Comparison of ENCODE assay signal across 26 mouse cellular contexts in genomic region chr1:171402991-171403390, GRCm38 (mm10). TPM values are rescaled to one million over a fixed set of nuclear protein-coding genes. Genes with fewer than 3 reads are reported as not detected.
DNase-seq lines count a peak whose midpoint lies in the region; ATAC-seq and TF ChIP-seq lines count a peak whose summit lies in the region.
"Had no signal": no experiment of that assay in that cellular context is flagged by ENCODE, and none has a peak within 500 bp of the region (broad histone marks: within the 10 kb centered on the region; RNA-seq: fewer than 3 reads in every experiment).

No protein-coding gene starts in this region.

- H3K9ac ChIP-seq in midbrain, embryonic 11.5 days (ENCODE audit: low read length), result no peak overlapping the region
- no peak overlapping the region for H3K9ac ChIP-seq in midbrain, embryonic 16.5 days (ENCODE audit: low read depth, low read length)

- H3K4me2 ChIP-seq in midbrain, embryonic 11.5 days, result no peak overlapping the region
- H3K4me2 ChIP-seq in midbrain, embryonic 16.5 days (ENCODE audit: low read length), result no peak overlapping the region

- DNase-seq in midbrain, embryonic 11.5 days (ENCODE audit: low spot score, missing footprints), result peak; percentile 10
- DNase-seq in R1 (ENCODE audit: low read depth, low spot score) (peak; percentile 86), ZHBTc4 (ENCODE audit: low read depth, low spot score) (peak; percentile 61)
- DNase-seq in layer of hippocampus, postnatal 36 days, result no peak
- no peak for DNase-seq in thymus, postnatal 10 days (ENCODE audit: low spot score in 2 of 2)
- no peak for DNase-seq in adrenal gland, postnatal 4 days (ENCODE audit: low spot score in 2 of 2)
- DNase-seq: adrenal gland, adult 2 months; adrenal gland, adult 8-10 months; adrenal gland, postnatal 10 days; adrenal gland, postnatal 14 days; adrenal gland, postnatal 25 days; adrenal gland, postnatal 36 days; B cell, adult 2 months; cerebellum, adult 11 months; cerebellum, adult 11-12 months; cerebellum, adult 18-20 months; cerebellum, adult 2 months; cerebellum, adult 8-10 months; cerebellum, adult 9-10 months had no signal

- 87% methylated on average over 9 of the region's 9 CpGs for WGBS in midbrain, embryonic 11.5 days
- 84% methylated on average over 9 of the region's 9 CpGs for WGBS in midbrain, embryonic 16.5 days

- no peak overlapping the region for H3K27ac ChIP-seq in midbrain, embryonic 11.5 days (ENCODE audit: low read depth, low read length)
- H3K27ac ChIP-seq in midbrain, embryonic 16.5 days (ENCODE audit: low read length), result no peak overlapping the region

- no peak overlapping the region for H3K4me3 ChIP-seq in midbrain, embryonic 11.5 days (ENCODE audit: low read depth, low read length)
- no peak overlapping the region for H3K4me3 ChIP-seq in midbrain, embryonic 16.5 days (ENCODE audit: low read depth, low read length)
- H3K4me3 ChIP-seq in E14TG2a.4 (replicated peaks; ENCODE audit: low read length), result peak overlapping the region; percentile 39; the same call in 1 of the 2 replicates

- H3K9me3 ChIP-seq in midbrain, embryonic 11.5 days (ENCODE audit: control insufficient read depth, low read length), result no peaks in the 10 kb centered on the region
- H3K9me3 ChIP-seq in midbrain, embryonic 16.5 days (replicated peaks; ENCODE audit: control insufficient read depth, low read length, poor library complexity, severe bottlenecking), result no peaks in the 10 kb centered on the region
- no peaks in the 10 kb centered on the region for H3K9me3 ChIP-seq in E14TG2a.4 (ENCODE audit: low read length)
- H3K9me3 ChIP-seq: G1E had no signal

- no peaks in the 10 kb centered on the region for H3K4me1 ChIP-seq in midbrain, embryonic 11.5 days (ENCODE audit: control insufficient read depth, insufficient read depth, low read length)
- H3K4me1 ChIP-seq in midbrain, embryonic 16.5 days (ENCODE audit: control insufficient read depth, insufficient read depth, low read length), result no peaks in the 10 kb centered on the region
- peaks cover 31% of the 10 kb centered on the region for H3K4me1 ChIP-seq in E14TG2a.4 (replicated peaks; ENCODE audit: low read depth, low read length)

- ATAC-seq in midbrain, embryonic 11.5 days (ENCODE audit: low FRiP score), result no peak
- ATAC-seq in midbrain, embryonic 16.5 days, result no peak
- ATAC-seq: activated CD4-positive, CD25-positive, alpha-beta regulatory T cell, adult 4 months; CD4-positive, CD25-positive, alpha-beta regulatory T cell, adult 4 months; Patski had no signal

- H3K27me3 ChIP-seq in midbrain, embryonic 11.5 days (ENCODE audit: control insufficient read depth, insufficient read depth, low read length), result no peaks in the 10 kb centered on the region
- peaks cover 8% of the 10 kb centered on the region for H3K27me3 ChIP-seq in midbrain, embryonic 16.5 days (ENCODE audit: control insufficient read depth, insufficient read depth, low read depth, low read length)
- H3K27me3 ChIP-seq in E14TG2a.4 (ENCODE audit: insufficient read depth, low read length), result no peaks in the 10 kb centered on the region
- H3K27me3 ChIP-seq: CH12.LX had no signal

- H3K36me3 ChIP-seq in midbrain, embryonic 11.5 days (ENCODE audit: control insufficient read depth, insufficient read depth, low read length), result no peaks in the 10 kb centered on the region
- H3K36me3 ChIP-seq in midbrain, embryonic 16.5 days (ENCODE audit: control insufficient read depth, insufficient read depth, low read length), result no peaks in the 10 kb centered on the region
- peaks cover 21% of the 10 kb centered on the region for H3K36me3 ChIP-seq in E14TG2a.4 (ENCODE audit: insufficient read depth, low read length)
- H3K36me3 ChIP-seq: G1E had no signal

- no peak for TF ChIP-seq CTCF in E14TG2a.4 (conservative IDR thresholded peaks at IDR 0.05; ENCODE audit: low read length)

RNA-seq across cellular contexts. Expression of gene Usf1, which starts 8.1 kb away (rescaled TPM):
- 152 and 154 TPM in 2 replicates for polyA plus RNA-seq in midbrain, embryonic 11.5 days (2014; fragmentation: Nextera tagmentation; extraction: Ambion mirVana)
- polyA plus RNA-seq in midbrain, embryonic 16.5 days (2015; fragmentation: Nextera tagmentation; extraction: Ambion mirVana), result 197 and 201 TPM in 2 replicates
- total RNA-seq in layer of hippocampus, postnatal 36 days (2021), result 100 to 1,000 TPM; 114 to 132 TPM
- 10 to 100 TPM; 81.4 to 84.8 TPM for total RNA-seq in adrenal gland, postnatal 4 days (2021)

RNA-seq across cellular contexts. Expression of gene Arhgap30, which starts 14.2 kb away (rescaled TPM):
- 0.38 and 0.57 TPM in 2 replicates for polyA plus RNA-seq in midbrain, embryonic 11.5 days (2014; fragmentation: Nextera tagmentation; extraction: Ambion mirVana)
- polyA plus RNA-seq in midbrain, embryonic 16.5 days (2015; fragmentation: Nextera tagmentation; extraction: Ambion mirVana), result 0.45 and 0.59 TPM in 2 replicates
- total RNA-seq in layer of hippocampus, postnatal 36 days (2021), result 1 to 10 TPM; 2.0 to 2.1 TPM
- total RNA-seq in adrenal gland, postnatal 4 days (2021), result 1 to 10 TPM; 3.2 to 4.7 TPM
- polyA plus RNA-seq: Patski had no signal

RNA-seq across cellular contexts. Expression of gene Tstd1, which starts 15.7 kb away (rescaled TPM):
- polyA plus RNA-seq in midbrain, embryonic 11.5 days (2014; fragmentation: Nextera tagmentation; extraction: Ambion mirVana), result 2.1 and 4.0 TPM in 2 replicates
- 6.2 and 7.6 TPM in 2 replicates for polyA plus RNA-seq in midbrain, embryonic 16.5 days (2015; fragmentation: Nextera tagmentation; extraction: Ambion mirVana)
- total RNA-seq in layer of hippocampus, postnatal 36 days (2021), result 1 to 10 TPM; 4.1 to 5.9 TPM
- total RNA-seq in adrenal gland, postnatal 4 days (2021), result 10 to 100 TPM in 1 of 2 experiments, 1 to 10 TPM in 1; 6.3 to 15.1 TPM

RNA-seq across cellular contexts. Expression of gene Nectin4, which starts 33.1 kb away (rescaled TPM):
- polyA plus RNA-seq in midbrain, embryonic 11.5 days (2014; fragmentation: Nextera tagmentation; extraction: Ambion mirVana), result 0.49 and 0.65 TPM in 2 replicates
- 3.6 and 3.9 TPM in 2 replicates for polyA plus RNA-seq in midbrain, embryonic 16.5 days (2015; fragmentation: Nextera tagmentation; extraction: Ambion mirVana)
- 1 to 10 TPM; 3.6 to 4.7 TPM for total RNA-seq in layer of hippocampus, postnatal 36 days (2021)
- under 1 TPM; 0.34 to 0.59 TPM for total RNA-seq in adrenal gland, postnatal 4 days (2021)
- total RNA-seq: G1E had no signal

RNA-seq across cellular contexts. Expression of gene F11r, which starts 34.3 kb away (rescaled TPM):
- 9.9 and 13.1 TPM in 2 replicates for polyA plus RNA-seq in midbrain, embryonic 11.5 days (2014; fragmentation: Nextera tagmentation; extraction: Ambion mirVana)
- polyA plus RNA-seq in midbrain, embryonic 16.5 days (2015; fragmentation: Nextera tagmentation; extraction: Ambion mirVana), result 10.4 and 10.5 TPM in 2 replicates
- 1 to 10 TPM; 5.0 to 6.6 TPM for total RNA-seq in layer of hippocampus, postnatal 36 days (2021)
- total RNA-seq in adrenal gland, postnatal 4 days (2021), result 10 to 100 TPM; 43.0 to 47.0 TPM
- polyA plus RNA-seq: G1E had no signal

Comparison
In these comparisons a context has a peak if more than half of its experiments do, and no peak if none do; other contexts are left out.
1. DNase-seq: peak in midbrain, embryonic 11.5 days (single experiment), R1 (single experiment) and ZHBTc4 (single experiment); none in layer of hippocampus, postnatal 36 days (0 of 2), thymus, postnatal 10 days (0 of 2) and adrenal gland, postnatal 4 days (0 of 2).